Mouse (Mus musculus): ENCODE data around the gene Galnt18.

DNA sequence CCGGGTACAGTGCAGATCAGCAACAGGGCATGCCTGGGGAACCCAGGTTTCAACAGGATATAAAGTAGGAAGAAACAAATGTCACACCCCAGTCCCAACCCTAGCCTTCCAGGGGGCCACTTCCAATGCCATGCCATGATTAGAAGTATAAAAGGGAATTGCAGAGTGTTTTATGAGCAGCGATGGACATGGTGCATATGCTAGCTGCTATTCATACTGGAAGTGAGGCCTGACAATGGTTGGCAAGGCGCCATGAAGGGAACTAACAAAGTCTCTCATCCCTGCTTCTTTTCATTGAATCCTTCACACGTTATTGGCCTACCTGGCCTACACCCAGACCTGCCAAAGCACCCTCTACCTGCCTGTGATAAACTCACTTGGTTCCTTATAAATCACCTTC lies 295.9 kb downstream of the Galnt18 start:
- TF ChIP-seq POLR2A (IDR thresholded peaks at IDR 0.05; ENCODE audit: borderline replicate concordance, low read depth, low read length) (no peak), CTCF (IDR thresholded peaks at IDR 0.05; ENCODE audit: low read depth, low read length) (no peak)
